Mouse (Mus musculus): ENCODE data around the gene Gcg. TPM values are rescaled to one million over a fixed set of nuclear protein-coding genes. Genes with fewer than 3 reads are reported as not detected.

Gene Gcg
- total and polyA plus RNA-seq, 3 experiments, result 0.17 TPM; not detected in 2

GRCm38 (mm10) chr2:62462174-62462573 is 21.3 kb downstream of the Gcg start:
- Histone ChIP-seq H3K27ac (ENCODE audit: insufficient read depth, low read depth) (peak overlapping the region; percentile 76; the same call in 1 of the 2 replicates), H3K79me2 (replicated peaks; ENCODE audit: control insufficient read depth, extremely low read depth, insufficient read depth, poor library complexity, severe bottlenecking) (no peaks in the 10 kb centered on the region), H3K4me1 (ENCODE audit: control insufficient read depth in 1 of 2, insufficient read depth in 2 of 2) (peaks cover 23 to 35% of the 10 kb centered on the region in 2 experiments), H3K4me3 (replicated peaks in 1 of 3; ENCODE audit: low read depth in 2 of 3, low read length in 2 of 3, poor library complexity in 1 of 3) (no peak overlapping the region), H3K9me3 (replicated peaks; ENCODE audit: low read length) (peaks cover 8% of the 10 kb centered on the region), H3K4me2 (ENCODE audit: insufficient read depth, low read depth, poor library complexity, severe bottlenecking) (peak overlapping the region; percentile 94; the same call in 1 of the 2 replicates), H3K36me3 (replicated peaks in 1 of 2; ENCODE audit: control insufficient read depth in 1 of 2, insufficient read depth in 1 of 2, low read length in 1 of 2) (peaks cover 0 to 13% of the 10 kb centered on the region in 2 experiments), H3K27me3 (replicated peaks) (no peaks in the 10 kb centered on the region), H3K9ac (ENCODE audit: insufficient read depth, low read depth) (peak overlapping the region; percentile 99)
- TF ChIP-seq MAX (IDR thresholded peaks at IDR 0.05; ENCODE audit: low read length) (peak; percentile 83), MAZ (IDR thresholded peaks at IDR 0.05; ENCODE audit: low read depth, low read length) (no peak), JUND (conservative IDR thresholded peaks at IDR 0.05; ENCODE audit: low read depth, low read length) (no peak), IRF4 (IDR thresholded peaks at IDR 0.05; ENCODE audit: low read depth, low read length) (0 out of 2 replicates have a peak, but pooled peaks have one; percentile 25), MYC (IDR thresholded peaks at IDR 0.05; ENCODE audit: low read depth, low read length) (peak; percentile 74), PAX5 (IDR thresholded peaks at IDR 0.05; ENCODE audit: low read length) (no peak), ZNF384 (IDR thresholded peaks at IDR 0.05; ENCODE audit: low read depth, low read length) (no peak), MEF2A (IDR thresholded peaks at IDR 0.05; ENCODE audit: borderline replicate concordance, low read depth, low read length) (no peak; the same call in 1 of the 2 replicates), BHLHE40 (IDR thresholded peaks at IDR 0.05; ENCODE audit: low read depth, low read length) (peak; percentile 84), CHD2 (IDR thresholded peaks at IDR 0.05; ENCODE audit: low read length) (no peak), TCF12 (IDR thresholded peaks at IDR 0.05; ENCODE audit: low read depth, low read length) (peak; percentile 41; the same call in 1 of the 2 replicates), UBTF (IDR thresholded peaks at IDR 0.05; ENCODE audit: low read depth, low read length) (no peak), CHD1 (IDR thresholded peaks at IDR 0.05; ENCODE audit: low read depth, low read length) (no peak)
- dilution Hi-C loops (cut with MboI; ENCODE audit: extremely low pct_ligation_motif_present, extremely low pct_unique_long_range_greater_than_20kb, low sequenced_read_pairs) (no loop called here), in situ Hi-C loops (cut with MboI; ENCODE audit: low pct_ligation_motif_present, low pct_unique_long_range_greater_than_20kb, low sequenced_read_pairs) (loop anchor here (25.0 kb wide), 1 partner anchor 475 kb away; no protein-coding TSS in a partner anchor)
- DNase-seq (ENCODE audit: extremely low read depth), result peak; percentile 19

- H3K9ac ChIP-seq (ENCODE audit: insufficient read depth, low read depth), result peak overlapping the region; percentile 99
- H3K4me3 ChIP-seq (replicated peaks in 1 of 3; ENCODE audit: low read depth in 2 of 3, low read length in 2 of 3, poor library complexity in 1 of 3), result peak overlapping the region; percentile 38 to 62 (median 50)
- peaks cover 23 to 35% of the 10 kb centered on the region in 2 experiments for H3K4me1 ChIP-seq (ENCODE audit: control insufficient read depth in 1 of 2, insufficient read depth in 2 of 2)
- H3K79me2 ChIP-seq (replicated peaks; ENCODE audit: control insufficient read depth, extremely low read depth, insufficient read depth, poor library complexity, severe bottlenecking), result no peaks in the 10 kb centered on the region
- peak; percentile 72 for DNase-seq (ENCODE audit: extremely low read depth)
- H3K9me3 ChIP-seq (replicated peaks; ENCODE audit: low read length), result peaks cover 8% of the 10 kb centered on the region
- dilution Hi-C loops (cut with MboI; ENCODE audit: extremely low pct_ligation_motif_present, extremely low pct_unique_long_range_greater_than_20kb, low sequenced_read_pairs), result no loop called here
- in situ Hi-C loops (cut with MboI; ENCODE audit: low pct_ligation_motif_present, low pct_unique_long_range_greater_than_20kb, low sequenced_read_pairs), result loop anchor here (25.0 kb wide), 1 partner anchor 474 kb away; no protein-coding TSS in a partner anchor
- peak overlapping the region; percentile 94 for H3K4me2 ChIP-seq (ENCODE audit: insufficient read depth, low read depth, poor library complexity, severe bottlenecking)
- H3K27ac ChIP-seq (ENCODE audit: insufficient read depth, low read depth), result peak overlapping the region; percentile 98
- H3K27me3 ChIP-seq (replicated peaks), result no peaks in the 10 kb centered on the region
- peaks cover 0 to 10% of the 10 kb centered on the region in 2 experiments for H3K36me3 ChIP-seq (replicated peaks in 1 of 2; ENCODE audit: control insufficient read depth in 1 of 2, insufficient read depth in 1 of 2, low read length in 1 of 2)
- TF ChIP-seq HCFC1 (IDR thresholded peaks at IDR 0.05; ENCODE audit: low read depth, low read length), result no peak
- TF ChIP-seq CHD1 (IDR thresholded peaks at IDR 0.05; ENCODE audit: low read depth, low read length), result 0 out of 2 replicates have a peak, but pooled peaks have one; percentile 85
- TF ChIP-seq NRF1 (IDR thresholded peaks at IDR 0.05; ENCODE audit: low read depth, low read length), result no peak
- TF ChIP-seq SIN3A (IDR thresholded peaks at IDR 0.05; ENCODE audit: low read length), result 0 out of 2 replicates have a peak, but pooled peaks have one; percentile 44
- no peak for TF ChIP-seq UBTF (IDR thresholded peaks at IDR 0.05; ENCODE audit: low read depth, low read length)
- no peak for TF ChIP-seq JUN (IDR thresholded peaks at IDR 0.05; ENCODE audit: insufficient read depth, low read depth, low read length)
- TF ChIP-seq ZKSCAN1 (IDR thresholded peaks at IDR 0.05; ENCODE audit: borderline replicate concordance, low read depth, low read length), result no peak
- peak; percentile 26; the same call in 1 of the 2 replicates for TF ChIP-seq EP300 (IDR thresholded peaks at IDR 0.05; ENCODE audit: low read length)
- TF ChIP-seq CHD2 (IDR thresholded peaks at IDR 0.05; ENCODE audit: low read length), result peak; percentile 94
- peak; percentile 45; the same call in 1 of the 2 replicates for TF ChIP-seq POLR2AphosphoS2 (IDR thresholded peaks at IDR 0.05; ENCODE audit: low read depth, low read length)
- TF ChIP-seq ELF1 (IDR thresholded peaks at IDR 0.05; ENCODE audit: low read depth, low read length), result peak; percentile 57; the same call in 1 of the 2 replicates
- peak; percentile 56; the same call in 1 of the 2 replicates for TF ChIP-seq MAX (IDR thresholded peaks at IDR 0.05; ENCODE audit: low read length)
- TF ChIP-seq RCOR1 (conservative IDR thresholded peaks at IDR 0.05; ENCODE audit: low read depth, low read length), result no peak
- no peak for TF ChIP-seq PAX5 (IDR thresholded peaks at IDR 0.05; ENCODE audit: low read length)
- peak; percentile 60 for TF ChIP-seq BHLHE40 (IDR thresholded peaks at IDR 0.05; ENCODE audit: low read depth, low read length)
- peak; percentile 61; the same call in 1 of the 2 replicates for TF ChIP-seq NELFE (IDR thresholded peaks at IDR 0.05; ENCODE audit: low read depth, low read length)
- peak; percentile 42; the same call in 1 of the 2 replicates for TF ChIP-seq MEF2A (IDR thresholded peaks at IDR 0.05; ENCODE audit: borderline replicate concordance, low read depth, low read length)
- no peak for TF ChIP-seq IRF4 (IDR thresholded peaks at IDR 0.05; ENCODE audit: low read depth, low read length)
- TF ChIP-seq KAT2A (IDR thresholded peaks at IDR 0.05; ENCODE audit: insufficient replicate concordance, low read length), result no peak
- peak; percentile 84 for TF ChIP-seq ZNF384 (IDR thresholded peaks at IDR 0.05; ENCODE audit: low read depth, low read length)
- peak; percentile 51 for TF ChIP-seq TBP (conservative IDR thresholded peaks at IDR 0.05; ENCODE audit: low read depth, low read length)
- TF ChIP-seq E2F4 (IDR thresholded peaks at IDR 0.05; ENCODE audit: insufficient replicate concordance, low read depth, low read length), result 0 out of 2 replicates have a peak, but pooled peaks have one; percentile 27
- peak; percentile 61 for TF ChIP-seq POLR2A (IDR thresholded peaks at IDR 0.05; ENCODE audit: low read depth, low read length)
- peak; percentile 47; the same call in 1 of the 2 replicates for TF ChIP-seq ETS1 (conservative IDR thresholded peaks at IDR 0.05; ENCODE audit: low read depth, low read length)
Measured at GRCm38 (mm10) chr2:62460815-62461450, 22.5 kb downstream of the Gcg start.
